8 mouse cellular contexts compared by ENCODE assay signal in genomic region chr7:143052626-143053007, GRCm38 (mm10). TPM values are rescaled to one million over a fixed set of nuclear protein-coding genes. Genes with fewer than 3 reads are reported as not detected.
DNase-seq lines count a peak whose midpoint lies in the region; ATAC-seq and TF ChIP-seq lines count a peak whose summit lies in the region.

Gene Cd81, plus strand, starts transcription at chr7:143052739.

- under 1% methylated on average over 34 of the region's 37 CpGs for WGBS in hindbrain, embryonic 16.5 days

- peak within 1 kb of the TSS; percentile 97 for H3K4me3 ChIP-seq in cortical plate, adult 2 months (ENCODE audit: insufficient read depth, low read length)
- peak within 1 kb of the TSS; percentile 86 for H3K4me3 ChIP-seq in hindbrain, embryonic 16.5 days (ENCODE audit: low read length)

- peak within 1 kb of the TSS; percentile 93 for H3K4me2 ChIP-seq in hindbrain, embryonic 16.5 days (ENCODE audit: low read length)

- no peaks in the 10 kb centered on the region for H3K27me3 ChIP-seq in hindbrain, embryonic 16.5 days (replicated peaks; ENCODE audit: control insufficient read depth, insufficient read depth, low read length)

- H3K9me3 ChIP-seq in hindbrain, embryonic 16.5 days (ENCODE audit: control insufficient read depth, low read length) = no peaks in the 10 kb centered on the region

- H3K4me1 ChIP-seq in cortical plate, adult 2 months (ENCODE audit: control insufficient read depth, insufficient read depth, low read length) = peaks cover 15% of the 10 kb centered on the region
- peaks cover 37% of the 10 kb centered on the region for H3K4me1 ChIP-seq in hindbrain, embryonic 16.5 days (ENCODE audit: control insufficient read depth, insufficient read depth, low read depth, low read length)

- peak within 1 kb of the TSS; percentile 92 for H3K27ac ChIP-seq in cortical plate, adult 2 months (ENCODE audit: insufficient read depth, low read length)
- H3K27ac ChIP-seq in hindbrain, embryonic 16.5 days (ENCODE audit: low read depth, low read length) = peak within 1 kb of the TSS; percentile 78

- DNase-seq in gastrocnemius, adult 8-10 months (ENCODE audit: low spot score in 2 of 2) = peak; percentile 80 to 81
- DNase-seq in left cerebral cortex, adult 11 months (ENCODE audit: low spot score) = peak; percentile 66
- peak; percentile 88 for DNase-seq in lung, postnatal 36 days
- peak; percentile 62 for DNase-seq in retina, postnatal 7 days (ENCODE audit: low read depth, low spot score)
- peak; percentile 78 to 91 for DNase-seq in urinary bladder, adult 18-20 months (ENCODE audit: low spot score in 2 of 2)

- ATAC-seq in activated CD4-positive, CD25-positive, alpha-beta regulatory T cell, adult 4 months = peak; percentile 63
- ATAC-seq in hindbrain, embryonic 16.5 days = peak; percentile 81

- TF ChIP-seq CTCF in cortical plate, adult 2 months (IDR thresholded peaks at IDR 0.05; ENCODE audit: extremely low read depth, insufficient read depth, low read length) = no peak

- peak within 1 kb of the TSS; percentile 81 for H3K9ac ChIP-seq in hindbrain, embryonic 16.5 days (ENCODE audit: low read depth, low read length)

- peak; percentile 98 for TF ChIP-seq POLR2A in cortical plate, adult 2 months (IDR thresholded peaks at IDR 0.05; ENCODE audit: extremely low read depth, insufficient read depth, low read length)

- H3K36me3 ChIP-seq in hindbrain, embryonic 16.5 days (ENCODE audit: control insufficient read depth, insufficient read depth, low read length) = no peaks in the 10 kb centered on the region

RNA-seq across cellular contexts. Expression of gene Cd81, which starts in this region (rescaled TPM):
- polyA plus RNA-seq in activated CD4-positive, CD25-positive, alpha-beta regulatory T cell, adult 4 months (2017; shearing (Covaris generic)) = 100 to 1,000 TPM; 155 to 235 TPM
- polyA plus RNA-seq in cortical plate, adult 2 months (2012; rRNA removed) = 638 and 653 TPM in 2 replicates
- total RNA-seq in gastrocnemius, adult 8-10 months (2022) = 100 to 1,000 TPM in 1 of 4 experiments, 10 to 100 TPM in 3; 85.0 to 103 (median 88.3) TPM
- 532 and 585 TPM in 2 replicates for polyA plus RNA-seq in hindbrain, embryonic 16.5 days (2015; fragmentation: Nextera tagmentation; extraction: Ambion mirVana)

Comparison
In these comparisons a context has a peak if more than half of its experiments do, and no peak if none do; other contexts are left out.
1. Peak in every context shown above with its lines: DNase-seq, ATAC-seq, H3K4me3 ChIP-seq and H3K27ac ChIP-seq.